Mouse (Mus musculus) cerebellum, adult 9-10 months (tissue): ENCODE measurements around the gene Gm3415.

Experiments used
- DNase-seq: peaks from one replicate; pipeline ENCODE4 v3.0.0; 2022

Gene Gm3415

GRCm38 (mm10) chr5:146599970-146600369 is 44.0 kb downstream of the Gm3415 start:
- no peak for DNase-seq

- DNase-seq = no peak
These were observed 50.3 kb downstream of the Gm3415 start for GRCm38 (mm10) chr5:146606221-146606620.

DNA sequence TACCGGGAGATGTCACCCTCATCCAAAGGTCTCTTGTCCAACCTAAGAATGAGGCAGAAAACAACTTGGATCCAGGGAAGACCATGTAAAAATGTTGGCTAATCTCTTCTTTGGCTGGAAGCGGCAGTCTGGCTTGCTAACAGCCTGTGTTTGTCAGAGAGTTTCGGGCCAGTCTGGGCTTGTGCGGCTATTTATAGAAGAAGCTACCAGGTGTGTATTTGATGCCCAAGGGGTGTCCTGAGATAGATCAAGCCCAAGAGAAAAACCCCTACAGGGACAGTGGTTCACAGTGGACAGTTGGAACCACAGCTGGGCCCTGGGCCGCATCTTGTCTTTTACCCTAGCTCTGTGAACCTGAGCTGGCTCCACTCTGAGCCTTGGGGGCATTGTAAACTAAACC is 51.0 kb downstream of the Gm3415 start:
- DNase-seq = no peak

DNA sequence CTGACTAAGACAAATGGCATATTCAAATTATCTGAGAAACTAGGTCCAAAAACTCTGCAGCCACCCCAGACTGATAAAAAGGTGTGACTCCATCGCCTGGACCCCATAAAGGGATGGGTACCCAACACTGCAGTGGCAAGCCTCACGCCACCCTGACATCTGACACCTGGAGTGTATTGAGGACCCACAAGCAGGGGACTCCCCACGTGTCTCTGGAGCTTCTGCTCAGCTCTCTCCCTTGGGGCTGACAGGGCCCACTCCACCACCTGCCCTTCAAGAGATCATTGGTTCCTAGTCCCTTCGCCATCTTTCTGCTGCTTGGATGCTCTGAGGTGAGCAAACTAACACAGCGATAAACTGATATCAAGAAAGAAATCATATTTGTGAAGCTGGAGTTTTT is 51.9 kb downstream of the Gm3415 start:
- DNase-seq = no peak
